17 mouse cellular contexts compared by ENCODE assay signal in genomic region chr14:24526440-24526839, GRCm38 (mm10). TPM values are rescaled to one million over a fixed set of nuclear protein-coding genes. Genes with fewer than 3 reads are reported as not detected.
DNase-seq lines count a peak whose midpoint lies in the region; ATAC-seq and TF ChIP-seq lines count a peak whose summit lies in the region.
"Had no signal": no experiment of that assay in that cellular context is flagged by ENCODE, and none has a peak within 500 bp of the region (broad histone marks: within the 10 kb centered on the region; RNA-seq: fewer than 3 reads in every experiment).

No protein-coding gene starts in this region.

- ATAC-seq in hindbrain, embryonic 13.5 days (ENCODE audit: low FRiP score), result no peak
- no peak for ATAC-seq in hindbrain, embryonic 11.5 days (ENCODE audit: low FRiP score)
- ATAC-seq in forebrain, postnatal 0 days, result peak; percentile 56
- no peak for ATAC-seq in midbrain, embryonic 16.5 days

- H3K4me3 ChIP-seq in hindbrain, embryonic 13.5 days, result no peak overlapping the region
- H3K4me3 ChIP-seq in hindbrain, embryonic 11.5 days (ENCODE audit: low read depth, low read length), result no peak overlapping the region
- H3K4me3 ChIP-seq in forebrain, embryonic 10.5 days, result no peak overlapping the region
- H3K4me3 ChIP-seq in forebrain, postnatal 0 days (ENCODE audit: low read depth, low read length), result no peak overlapping the region
- no peak overlapping the region for H3K4me3 ChIP-seq in midbrain, embryonic 16.5 days (ENCODE audit: low read depth, low read length)
- H3K4me3 ChIP-seq: liver, embryonic 15.5 days had no signal

- no peaks in the 10 kb centered on the region for H3K27me3 ChIP-seq in hindbrain, embryonic 13.5 days
- no peaks in the 10 kb centered on the region for H3K27me3 ChIP-seq in hindbrain, embryonic 11.5 days (ENCODE audit: control insufficient read depth, insufficient read depth, low read length)
- H3K27me3 ChIP-seq in forebrain, embryonic 10.5 days (ENCODE audit: poor library complexity, severe bottlenecking), result no peaks in the 10 kb centered on the region
- H3K27me3 ChIP-seq in forebrain, postnatal 0 days (ENCODE audit: insufficient read depth, low read length), result no peaks in the 10 kb centered on the region
- no peaks in the 10 kb centered on the region for H3K27me3 ChIP-seq in midbrain, embryonic 16.5 days (ENCODE audit: control insufficient read depth, insufficient read depth, low read depth, low read length)
- H3K27me3 ChIP-seq: liver, embryonic 15.5 days had no signal

- 58% methylated on average over 10 of the region's 10 CpGs for WGBS in hindbrain, embryonic 13.5 days
- 77% methylated on average over 10 of the region's 10 CpGs for WGBS in hindbrain, embryonic 11.5 days
- 66% methylated on average over 10 of the region's 10 CpGs for WGBS in forebrain, embryonic 10.5 days
- 15% methylated on average over 10 of the region's 10 CpGs for WGBS in forebrain, postnatal 0 days
- WGBS in midbrain, embryonic 16.5 days, result 36% methylated on average over 10 of the region's 10 CpGs

- H3K36me3 ChIP-seq in hindbrain, embryonic 13.5 days, result no peaks in the 10 kb centered on the region
- no peaks in the 10 kb centered on the region for H3K36me3 ChIP-seq in hindbrain, embryonic 11.5 days (ENCODE audit: control insufficient read depth, insufficient read depth, low read length)
- no peaks in the 10 kb centered on the region for H3K36me3 ChIP-seq in forebrain, embryonic 10.5 days (replicated peaks)
- no peaks in the 10 kb centered on the region for H3K36me3 ChIP-seq in forebrain, postnatal 0 days (ENCODE audit: insufficient read depth)
- H3K36me3 ChIP-seq in midbrain, embryonic 16.5 days (ENCODE audit: control insufficient read depth, insufficient read depth, low read length), result no peaks in the 10 kb centered on the region
- H3K36me3 ChIP-seq: liver, embryonic 15.5 days had no signal

- H3K9ac ChIP-seq in hindbrain, embryonic 13.5 days, result no peak overlapping the region
- no peak overlapping the region for H3K9ac ChIP-seq in hindbrain, embryonic 11.5 days (ENCODE audit: low read depth, low read length)
- no peak overlapping the region for H3K9ac ChIP-seq in forebrain, postnatal 0 days
- H3K9ac ChIP-seq in midbrain, embryonic 16.5 days (ENCODE audit: low read depth, low read length), result no peak overlapping the region
- H3K9ac ChIP-seq: liver, embryonic 15.5 days had no signal

- no peak overlapping the region for H3K4me2 ChIP-seq in hindbrain, embryonic 13.5 days
- H3K4me2 ChIP-seq in hindbrain, embryonic 11.5 days (replicated peaks; ENCODE audit: low read depth, low read length), result no peak overlapping the region
- H3K4me2 ChIP-seq in forebrain, postnatal 0 days (ENCODE audit: low read depth), result no peak overlapping the region
- no peak overlapping the region for H3K4me2 ChIP-seq in midbrain, embryonic 16.5 days (ENCODE audit: low read length)
- H3K4me2 ChIP-seq: liver, embryonic 15.5 days had no signal

- peaks cover 42% of the 10 kb centered on the region for H3K4me1 ChIP-seq in hindbrain, embryonic 13.5 days (replicated peaks)
- peaks cover 6% of the 10 kb centered on the region for H3K4me1 ChIP-seq in hindbrain, embryonic 11.5 days (replicated peaks; ENCODE audit: control insufficient read depth, insufficient read depth, low read length)
- H3K4me1 ChIP-seq in forebrain, embryonic 10.5 days, result peaks cover 55% of the 10 kb centered on the region
- peaks cover 10% of the 10 kb centered on the region; the same call in 1 of the 2 replicates for H3K4me1 ChIP-seq in forebrain, postnatal 0 days (ENCODE audit: insufficient read depth)
- peaks cover 22% of the 10 kb centered on the region for H3K4me1 ChIP-seq in midbrain, embryonic 16.5 days (ENCODE audit: control insufficient read depth, insufficient read depth, low read length)
- H3K4me1 ChIP-seq: liver, embryonic 15.5 days had no signal

- peak overlapping the region; percentile 58; the same call in 1 of the 2 replicates for H3K27ac ChIP-seq in hindbrain, embryonic 13.5 days
- no peak overlapping the region for H3K27ac ChIP-seq in hindbrain, embryonic 11.5 days (ENCODE audit: low read depth, low read length)
- peak overlapping the region; percentile 82 for H3K27ac ChIP-seq in forebrain, embryonic 10.5 days
- H3K27ac ChIP-seq in forebrain, postnatal 0 days (ENCODE audit: low read depth, low read length), result peak overlapping the region; percentile 75
- peak overlapping the region; percentile 70 for H3K27ac ChIP-seq in midbrain, embryonic 16.5 days (ENCODE audit: low read length)
- H3K27ac ChIP-seq: liver, embryonic 15.5 days; stomach, postnatal 0 days had no signal

- no peak for TF ChIP-seq CTCF in forebrain, postnatal 0 days (IDR thresholded peaks at IDR 0.05; ENCODE audit: low read depth)

- DNase-seq in hindbrain, embryonic 11.5 days (ENCODE audit: low spot score), result no peak
- DNase-seq in forebrain, embryonic 10.5 days (ENCODE audit: extremely low spot score, low spot score), result no peak
- DNase-seq in forebrain, postnatal 0 days, result peak; percentile 56
- DNase-seq in c-Kit-positive CD71-positive TER-119-positive erythroid progenitor cells, embryonic 14.5 days (ENCODE audit: low spot score), result no peak
- no peak for DNase-seq in lung, postnatal 25 days (ENCODE audit: low spot score)
- DNase-seq: adrenal gland, adult 8-10 months; cerebellum, adult 18-20 months; kidney, adult 2 months; kidney, postnatal 14 days; layer of hippocampus, adult 9-11 months; lung, postnatal 10 days; right cerebral cortex, postnatal 25 days; thymus, postnatal 4 days had no signal

- no peaks in the 10 kb centered on the region for H3K9me3 ChIP-seq in hindbrain, embryonic 13.5 days
- H3K9me3 ChIP-seq in hindbrain, embryonic 11.5 days (ENCODE audit: control insufficient read depth, low read length), result no peaks in the 10 kb centered on the region
- no peaks in the 10 kb centered on the region for H3K9me3 ChIP-seq in forebrain, embryonic 10.5 days
- H3K9me3 ChIP-seq in forebrain, postnatal 0 days (ENCODE audit: low read length), result no peaks in the 10 kb centered on the region
- no peaks in the 10 kb centered on the region for H3K9me3 ChIP-seq in midbrain, embryonic 16.5 days (replicated peaks; ENCODE audit: control insufficient read depth, low read length, poor library complexity, severe bottlenecking)
- H3K9me3 ChIP-seq: liver, embryonic 15.5 days had no signal

RNA-seq across cellular contexts. Expression of gene Rps24, which starts 39.5 kb away (rescaled TPM):
- polyA plus RNA-seq in hindbrain, embryonic 13.5 days (2015; fragmentation: Nextera tagmentation; extraction: Ambion mirVana), result 660 and 675 TPM in 2 replicates
- polyA plus RNA-seq in hindbrain, embryonic 11.5 days (2014; fragmentation: Nextera tagmentation; extraction: Ambion mirVana), result 1,026 and 1,035 TPM in 2 replicates
- 1,109 and 1,125 TPM in 2 replicates for polyA plus RNA-seq in forebrain, embryonic 10.5 days (2016; fragmentation: Nextera tagmentation; extraction: Ambion mirVana)
- total RNA-seq in forebrain, postnatal 0 days (2014; rRNA removed), result 1,310 and 1,631 TPM in 2 replicates
- 795 and 979 TPM in 2 replicates for polyA plus RNA-seq in forebrain, postnatal 0 days (2015; fragmentation: Nextera tagmentation; extraction: Ambion mirVana)
- 498 and 513 TPM in 2 replicates for polyA plus RNA-seq in midbrain, embryonic 16.5 days (2015; fragmentation: Nextera tagmentation; extraction: Ambion mirVana)

RNA-seq across cellular contexts. Expression of gene Polr3a, which starts 39.6 kb away (rescaled TPM):
- 20.7 and 22.6 TPM in 2 replicates for polyA plus RNA-seq in hindbrain, embryonic 13.5 days (2015; fragmentation: Nextera tagmentation; extraction: Ambion mirVana)
- polyA plus RNA-seq in hindbrain, embryonic 11.5 days (2014; fragmentation: Nextera tagmentation; extraction: Ambion mirVana), result 19.9 and 22.4 TPM in 2 replicates
- 21.2 and 21.3 TPM in 2 replicates for polyA plus RNA-seq in forebrain, embryonic 10.5 days (2016; fragmentation: Nextera tagmentation; extraction: Ambion mirVana)
- total RNA-seq in forebrain, postnatal 0 days (2014; rRNA removed), result 19.5 and 29.9 TPM in 2 replicates
- 8.1 and 13.4 TPM in 2 replicates for polyA plus RNA-seq in forebrain, postnatal 0 days (2015; fragmentation: Nextera tagmentation; extraction: Ambion mirVana)
- 17.9 and 18.9 TPM in 2 replicates for polyA plus RNA-seq in midbrain, embryonic 16.5 days (2015; fragmentation: Nextera tagmentation; extraction: Ambion mirVana)
